Mouse (Mus musculus) stomach, postnatal 0 days (tissue): ENCODE measurements at regions not wholly inside any gene's neighbourhood (a gene's known extent, or its start where the extent isn't known, plus 50 kb on each side); places are given as distances from the start of the nearest gene placed in this dataset.

Experiments
- CTCF ChIP-seq: IDR thresholded peaks from 2 replicates; pipeline ENCODE4 v1.5.1; 2016; ENCODE audit warnings: antibody characterized with exemption, low read depth, mild to moderate bottlenecking, moderate library complexity
- EP300 ChIP-seq: optimal IDR thresholded peaks from 2 replicates; pipeline ENCODE3; 2016; ENCODE audit warnings: antibody characterized with exemption

DNA sequence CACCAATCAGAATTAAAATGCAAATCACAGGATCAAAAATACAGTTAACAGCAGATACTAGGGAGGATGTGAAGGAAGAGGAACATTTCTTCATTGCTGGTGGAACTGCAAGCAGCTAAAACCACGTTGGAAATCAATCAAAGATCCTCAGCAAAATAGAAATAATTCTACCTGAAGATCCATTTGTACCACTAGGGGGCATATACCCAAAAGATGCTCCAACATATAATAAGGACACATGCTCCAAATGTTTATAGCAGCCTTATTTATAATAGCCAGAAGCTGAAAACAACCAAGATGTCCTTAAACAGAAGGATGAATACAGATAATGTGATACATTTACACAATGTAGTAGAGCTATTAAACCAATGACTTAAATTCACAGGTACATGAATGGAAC, 3126.4 kb upstream of the A830018L16Rik start:
- peak; percentile 28; the same call in 1 of the 2 replicates for TF ChIP-seq CTCF
- TF ChIP-seq EP300: no peak
